Mouse (Mus musculus): Measurements from ENCODE around the gene Carnmt1. TPM values are rescaled to one million over a fixed set of nuclear protein-coding genes. Genes with fewer than 3 reads are reported as not detected.
"Not testable (repeated sequence)": the region's sequence is repeated elsewhere in the genome, so short reads cannot be mapped to it uniquely, and the experiment has no call there.

Gene Carnmt1
- polyA plus RNA-seq, 1 experiment from 2014 or later, result 24.2 TPM

DNA sequence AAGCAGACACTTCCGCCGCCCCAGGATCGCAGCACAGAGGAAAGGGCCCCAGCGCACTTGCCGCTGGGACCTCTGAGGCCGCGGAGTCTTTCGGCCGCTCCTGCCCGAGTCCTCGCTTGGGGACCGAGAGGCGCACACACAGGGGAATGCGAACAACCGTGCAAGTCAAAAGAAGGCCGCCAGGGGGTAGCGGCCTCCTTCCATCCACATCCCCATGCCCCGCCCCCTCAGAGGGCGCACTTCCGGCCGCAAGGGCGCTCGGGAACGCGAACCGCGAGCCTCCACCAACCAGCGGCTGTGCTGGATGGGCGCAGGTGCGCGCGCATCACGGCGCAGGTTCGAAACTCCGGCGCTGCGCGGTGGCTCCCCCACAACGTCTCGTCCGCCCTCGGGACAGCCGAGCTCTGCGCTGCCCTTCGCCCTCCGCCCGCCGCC, 42.3 kb downstream of the Carnmt1 start, which contains the start of gene D030056L22Rik:
TSS of gene D030056L22Rik (plus strand) at position 328 of the 435 bp plus-strand sequence.
- H3K27ac ChIP-seq (ENCODE audit: low read depth, low read length), result peak within 1 kb of the TSS; percentile 89
- peak within 1 kb of the TSS; percentile 74 for H3K4me2 ChIP-seq (ENCODE audit: low read depth)
- ATAC-seq (ENCODE audit: insufficient read depth, low FRiP score, low TSS enrichment), result peak; percentile 98
- H3K9ac ChIP-seq (ENCODE audit: low read length), result peak within 1 kb of the TSS; percentile 86
- under 1% methylated on average over 49 of the region's 49 CpGs for WGBS
- H3K4me3 ChIP-seq (ENCODE audit: low read depth, low read length), result peak within 1 kb of the TSS; percentile 88
- no peaks in the 10 kb centered on the region for H3K36me3 ChIP-seq (ENCODE audit: control insufficient read depth, insufficient read depth, low read length)
- no peaks in the 10 kb centered on the region for H3K9me3 ChIP-seq (ENCODE audit: control insufficient read depth, low read length)
- H3K4me1 ChIP-seq (ENCODE audit: control insufficient read depth, insufficient read depth, low read length), result peaks cover 12% of the 10 kb centered on the region; the same call in 1 of the 2 replicates
- DNase-seq (ENCODE audit: low spot score), result peak; percentile 99
- H3K27me3 ChIP-seq (ENCODE audit: control insufficient read depth, insufficient read depth, low read length), result no peaks in the 10 kb centered on the region

DNA sequence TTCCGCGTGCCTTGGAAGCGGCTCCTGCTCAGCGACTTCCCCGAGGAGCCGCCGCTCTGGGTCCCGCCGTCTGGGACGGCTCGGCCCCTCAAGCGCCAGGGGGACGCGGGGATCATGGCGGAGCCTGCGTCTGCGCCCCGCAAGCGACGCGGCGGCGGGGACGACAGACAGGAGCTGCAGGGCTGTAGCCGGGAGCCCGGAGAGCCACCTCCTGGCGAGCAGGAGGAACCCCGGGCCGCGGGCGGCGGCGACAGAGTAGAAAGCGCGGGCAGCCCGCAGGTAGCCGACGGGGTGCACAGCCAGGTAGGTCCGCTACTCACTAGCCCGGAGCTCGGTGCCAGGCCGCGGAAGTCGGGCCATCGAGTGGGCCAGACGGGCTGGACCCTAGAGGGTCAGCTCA, 42.8 kb downstream of the Carnmt1 start:
- H3K27ac ChIP-seq (ENCODE audit: low read depth, low read length), result peak overlapping the region; percentile 89; the same call in 1 of the 2 replicates
- H3K27me3 ChIP-seq (ENCODE audit: control insufficient read depth, insufficient read depth, low read length); H3K36me3 ChIP-seq (ENCODE audit: control insufficient read depth, insufficient read depth, low read length); H3K9me3 ChIP-seq (ENCODE audit: control insufficient read depth, low read length): not testable (repeated sequence)
- peak overlapping the region; percentile 86 for H3K9ac ChIP-seq (ENCODE audit: low read length)
- peak overlapping the region; percentile 74 for H3K4me2 ChIP-seq (ENCODE audit: low read depth)
- H3K4me3 ChIP-seq (ENCODE audit: low read depth, low read length), result peak overlapping the region; percentile 88
- WGBS, result 0% methylated on average over 34 of the region's 46 CpGs
- DNase-seq (ENCODE audit: low spot score) (peak; percentile 57), ATAC-seq (ENCODE audit: insufficient read depth, low FRiP score, low TSS enrichment) (peak; percentile 75)
- peaks cover 12% of the 10 kb centered on the region; the same call in 1 of the 2 replicates for H3K4me1 ChIP-seq (ENCODE audit: control insufficient read depth, insufficient read depth, low read length)

DNA sequence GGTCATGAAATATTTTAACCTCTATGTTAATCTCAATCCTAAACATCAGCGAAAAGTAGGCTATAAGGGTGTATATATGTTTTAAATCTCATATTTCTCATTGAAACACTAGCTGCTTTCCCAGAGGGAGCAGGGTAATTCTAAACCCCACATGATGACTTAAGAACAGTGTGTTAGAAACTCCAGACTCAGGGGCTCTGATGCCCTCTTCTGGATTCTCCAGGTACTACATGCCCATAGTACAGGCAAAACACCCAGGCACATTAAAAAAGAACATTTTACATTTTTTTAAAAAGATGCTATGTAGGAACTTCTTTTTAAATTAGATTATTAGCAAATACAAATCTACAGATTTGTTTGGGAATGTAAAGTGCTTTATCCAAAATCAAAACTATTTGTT, 45.8 kb downstream of the Carnmt1 start:
- peaks cover 12% of the 10 kb centered on the region; the same call in 1 of the 2 replicates for H3K4me1 ChIP-seq (ENCODE audit: control insufficient read depth, insufficient read depth, low read length)
- no peak overlapping the region for H3K4me3 ChIP-seq (ENCODE audit: low read depth, low read length)
- no peaks in the 10 kb centered on the region for H3K36me3 ChIP-seq (ENCODE audit: control insufficient read depth, insufficient read depth, low read length)
- H3K4me2 ChIP-seq (ENCODE audit: low read depth), result no peak overlapping the region
- no peak overlapping the region for H3K9ac ChIP-seq (ENCODE audit: low read length)
- no peaks in the 10 kb centered on the region for H3K27me3 ChIP-seq (ENCODE audit: control insufficient read depth, insufficient read depth, low read length)
- H3K27ac ChIP-seq (ENCODE audit: low read depth, low read length), result no peak overlapping the region
- 58% methylated on average over 1 of the region's 1 CpGs for WGBS
- DNase-seq (ENCODE audit: low spot score) (peak; percentile 56), ATAC-seq (ENCODE audit: insufficient read depth, low FRiP score, low TSS enrichment) (no peak)
- no peaks in the 10 kb centered on the region for H3K9me3 ChIP-seq (ENCODE audit: control insufficient read depth, low read length)

DNA sequence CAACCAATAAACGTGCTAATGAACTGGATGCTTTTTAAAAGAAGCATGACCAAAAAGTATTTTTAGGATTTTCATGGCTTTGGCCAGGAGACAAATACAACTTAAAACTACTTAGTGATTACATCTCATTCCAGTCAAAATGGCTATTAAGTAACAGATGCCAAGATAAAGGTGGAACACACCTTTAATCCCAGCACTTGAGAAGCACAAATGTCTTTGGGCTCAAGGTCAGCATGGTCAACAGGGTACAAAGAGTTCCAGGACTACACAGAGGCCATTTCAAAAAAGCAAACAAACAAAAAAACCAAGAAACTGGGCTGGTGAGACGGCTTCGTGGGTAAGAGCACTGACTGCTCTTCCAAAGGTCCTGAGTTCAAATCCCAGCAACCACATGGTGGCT, 49.8 kb downstream of the Carnmt1 start:
- Histone ChIP-seq H3K27me3 (ENCODE audit: control insufficient read depth, insufficient read depth, low read length) (no peaks in the 10 kb centered on the region), H3K4me3 (ENCODE audit: low read depth, low read length) (no peak overlapping the region), H3K27ac (ENCODE audit: low read depth, low read length) (no peak overlapping the region), H3K9me3 (ENCODE audit: control insufficient read depth, low read length) (no peaks in the 10 kb centered on the region), H3K36me3 (ENCODE audit: control insufficient read depth, insufficient read depth, low read length) (no peaks in the 10 kb centered on the region), H3K9ac (ENCODE audit: low read length) (no peak overlapping the region), H3K4me2 (ENCODE audit: low read depth) (no peak overlapping the region), H3K4me1 (ENCODE audit: control insufficient read depth, insufficient read depth, low read length) (no peaks in the 10 kb centered on the region)
- WGBS, result 88% methylated on average over 3 of the region's 3 CpGs
- DNase-seq (ENCODE audit: low spot score), result no peak
- ATAC-seq (ENCODE audit: insufficient read depth, low FRiP score, low TSS enrichment), result no peak

DNA sequence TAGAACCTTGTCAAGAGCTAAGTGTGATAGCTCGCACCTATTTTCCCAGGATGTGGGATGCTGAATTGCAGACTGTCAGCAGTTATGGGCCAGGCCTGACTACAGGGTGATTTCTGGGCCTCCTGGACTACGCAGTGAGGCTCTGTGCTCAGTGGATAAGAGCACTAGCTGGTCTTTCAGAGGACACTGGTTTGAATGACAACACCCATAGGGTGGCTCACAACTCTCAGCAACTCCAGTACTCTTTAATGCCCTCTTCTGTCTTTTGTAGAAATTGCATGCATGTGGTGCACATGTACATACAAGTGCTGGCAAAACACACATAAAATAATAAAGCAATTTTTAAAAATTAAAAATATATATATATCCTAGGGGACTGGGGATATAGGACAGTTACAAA, 54.6 kb downstream of the Carnmt1 start:
- Histone ChIP-seq H3K4me1 (ENCODE audit: control insufficient read depth, insufficient read depth, low read length) (no peaks in the 10 kb centered on the region), H3K4me3 (ENCODE audit: low read depth, low read length) (no peak overlapping the region), H3K27me3 (ENCODE audit: control insufficient read depth, insufficient read depth, low read length) (no peaks in the 10 kb centered on the region), H3K9ac (ENCODE audit: low read length) (no peak overlapping the region), H3K36me3 (ENCODE audit: control insufficient read depth, insufficient read depth, low read length) (no peaks in the 10 kb centered on the region), H3K4me2 (ENCODE audit: low read depth) (no peak overlapping the region), H3K9me3 (ENCODE audit: control insufficient read depth, low read length) (no peaks in the 10 kb centered on the region), H3K27ac (ENCODE audit: low read depth, low read length) (no peak overlapping the region)
- 83% methylated on average over 2 of the region's 2 CpGs for WGBS
- no peak for DNase-seq (ENCODE audit: low spot score)
- ATAC-seq (ENCODE audit: insufficient read depth, low FRiP score, low TSS enrichment), result no peak

DNA sequence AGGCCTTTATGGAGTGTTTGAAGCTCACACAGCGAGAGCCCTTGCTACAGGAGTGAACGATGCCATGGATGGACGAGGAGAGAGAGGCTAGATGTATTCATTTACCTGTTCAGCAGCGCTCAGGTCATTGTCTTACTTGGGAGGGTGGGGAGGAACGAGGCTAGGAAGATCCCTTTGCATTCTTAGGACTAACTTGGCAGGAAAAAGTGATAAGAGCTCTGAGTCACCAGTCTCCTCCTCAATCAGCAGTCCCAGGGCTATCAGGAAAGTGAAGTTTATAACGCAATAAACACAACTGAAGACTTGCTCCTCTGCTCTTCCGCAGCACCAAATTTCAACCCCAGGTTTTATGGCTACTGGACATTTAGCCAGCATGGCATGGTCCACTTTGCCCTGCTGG, 59.7 kb downstream of the Carnmt1 start:
- no peaks in the 10 kb centered on the region for H3K9me3 ChIP-seq (ENCODE audit: control insufficient read depth, low read length)
- no peak overlapping the region for H3K9ac ChIP-seq (ENCODE audit: low read length)
- H3K27me3 ChIP-seq (ENCODE audit: control insufficient read depth, insufficient read depth, low read length), result no peaks in the 10 kb centered on the region
- no peaks in the 10 kb centered on the region for H3K4me1 ChIP-seq (ENCODE audit: control insufficient read depth, insufficient read depth, low read length)
- H3K4me3 ChIP-seq (ENCODE audit: low read depth, low read length), result no peak overlapping the region
- DNase-seq (ENCODE audit: low spot score) (no peak), ATAC-seq (ENCODE audit: insufficient read depth, low FRiP score, low TSS enrichment) (no peak)
- H3K4me2 ChIP-seq (ENCODE audit: low read depth), result no peak overlapping the region
- H3K27ac ChIP-seq (ENCODE audit: low read depth, low read length), result no peak overlapping the region
- no peaks in the 10 kb centered on the region for H3K36me3 ChIP-seq (ENCODE audit: control insufficient read depth, insufficient read depth, low read length)
- WGBS, result 80% methylated on average over 7 of the region's 7 CpGs

DNA sequence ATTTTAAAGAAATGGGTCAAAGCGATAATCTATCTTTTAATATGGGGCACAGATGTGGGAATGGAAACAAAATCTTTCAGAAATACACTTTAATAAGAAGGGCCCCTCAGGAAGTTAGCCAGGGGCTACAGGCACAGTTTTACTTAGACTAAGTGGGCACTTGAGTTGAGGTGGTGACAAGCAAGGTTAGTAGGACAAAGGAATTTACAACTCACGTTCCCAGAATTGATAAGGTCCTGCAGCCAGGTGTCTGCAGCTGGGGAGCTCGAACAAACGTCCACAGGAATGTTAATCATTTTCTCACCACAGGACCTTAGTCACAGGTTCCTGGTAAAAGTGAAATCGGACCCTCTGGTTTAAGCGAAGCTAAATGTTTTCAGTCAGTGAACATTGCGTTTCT, 60.5 kb downstream of the Carnmt1 start:
- no peak for DNase-seq (ENCODE audit: low spot score)
- 51% methylated on average over 7 of the region's 7 CpGs for WGBS

DNA sequence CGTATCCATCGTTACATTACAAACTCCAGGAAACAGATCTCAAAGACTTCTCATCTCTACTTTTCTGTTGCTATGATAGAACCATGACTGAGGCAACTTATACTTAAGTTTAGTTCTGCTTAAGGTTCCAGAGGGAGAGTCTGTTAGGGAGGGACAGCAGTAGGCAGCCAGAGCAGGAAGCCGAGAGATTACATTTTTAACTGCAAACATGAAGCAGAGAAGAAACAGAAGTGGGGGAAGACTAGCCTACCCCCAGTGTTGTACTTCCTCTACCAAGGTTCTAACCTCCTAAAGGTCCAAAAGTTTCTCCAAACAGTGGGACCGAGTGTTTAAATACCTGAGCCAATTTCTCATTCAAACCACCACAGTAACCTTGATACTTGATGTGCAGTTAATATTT, 65.3 kb downstream of the Carnmt1 start:
- Histone ChIP-seq H3K27ac (ENCODE audit: low read depth, low read length) (no peak overlapping the region), H3K4me3 (ENCODE audit: low read depth, low read length) (no peak overlapping the region), H3K27me3 (ENCODE audit: control insufficient read depth, insufficient read depth, low read length) (no peaks in the 10 kb centered on the region), H3K4me2 (ENCODE audit: low read depth) (no peak overlapping the region), H3K9me3 (ENCODE audit: control insufficient read depth, low read length) (no peaks in the 10 kb centered on the region), H3K9ac (ENCODE audit: low read length) (no peak overlapping the region), H3K36me3 (ENCODE audit: control insufficient read depth, insufficient read depth, low read length) (no peaks in the 10 kb centered on the region), H3K4me1 (ENCODE audit: control insufficient read depth, insufficient read depth, low read length) (no peaks in the 10 kb centered on the region)
- DNase-seq (ENCODE audit: low spot score) (no peak), ATAC-seq (ENCODE audit: insufficient read depth, low FRiP score, low TSS enrichment) (no peak)
- 92% methylated on average over 4 of the region's 4 CpGs for WGBS

More for the DNA sequence above, 60.5 kb downstream of the Carnmt1 start:
- no peak overlapping the region for H3K27ac ChIP-seq (ENCODE audit: low read depth, low read length)
- H3K9me3 ChIP-seq (ENCODE audit: control insufficient read depth, low read length), result no peaks in the 10 kb centered on the region
- no peaks in the 10 kb centered on the region for H3K27me3 ChIP-seq (ENCODE audit: control insufficient read depth, insufficient read depth, low read length)
- no peaks in the 10 kb centered on the region for H3K4me1 ChIP-seq (ENCODE audit: control insufficient read depth, insufficient read depth, low read length)
- ATAC-seq (ENCODE audit: insufficient read depth, low FRiP score, low TSS enrichment), result no peak
- no peak overlapping the region for H3K9ac ChIP-seq (ENCODE audit: low read length)
- H3K4me3 ChIP-seq (ENCODE audit: low read depth, low read length), result no peak overlapping the region
- no peak overlapping the region for H3K4me2 ChIP-seq (ENCODE audit: low read depth)
- no peaks in the 10 kb centered on the region for H3K36me3 ChIP-seq (ENCODE audit: control insufficient read depth, insufficient read depth, low read length)

DNA sequence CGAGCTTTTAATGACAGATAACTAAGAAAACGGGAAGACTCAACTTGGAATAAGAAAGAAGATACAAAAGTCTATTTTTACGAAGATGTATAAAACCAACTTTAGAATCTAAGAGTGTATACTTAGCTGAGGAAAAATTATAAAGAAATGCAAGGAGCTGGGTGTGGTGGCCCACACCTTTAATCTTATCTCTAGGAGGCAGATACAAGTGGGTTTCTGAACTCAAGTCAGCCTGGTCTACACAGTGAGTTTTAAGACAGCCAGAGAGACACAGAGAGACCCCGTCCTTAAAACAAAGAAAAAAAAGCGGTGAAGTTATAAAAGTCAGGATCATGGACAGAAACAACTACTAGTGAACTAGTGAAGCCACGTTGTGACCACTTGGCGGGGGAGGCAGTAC, 68.6 kb downstream of the Carnmt1 start:
- no peak overlapping the region for H3K4me2 ChIP-seq (ENCODE audit: low read depth)
- no peaks in the 10 kb centered on the region for H3K4me1 ChIP-seq (ENCODE audit: control insufficient read depth, insufficient read depth, low read length)
- H3K4me3 ChIP-seq (ENCODE audit: low read depth, low read length), result no peak overlapping the region
- no peak overlapping the region for H3K27ac ChIP-seq (ENCODE audit: low read depth, low read length)
- 88% methylated on average over 7 of the region's 7 CpGs for WGBS
- H3K9me3 ChIP-seq (ENCODE audit: control insufficient read depth, low read length), result no peaks in the 10 kb centered on the region
- H3K27me3 ChIP-seq (ENCODE audit: control insufficient read depth, insufficient read depth, low read length), result no peaks in the 10 kb centered on the region
- H3K36me3 ChIP-seq (ENCODE audit: control insufficient read depth, insufficient read depth, low read length), result no peaks in the 10 kb centered on the region
- DNase-seq (ENCODE audit: low spot score) (no peak), ATAC-seq (ENCODE audit: insufficient read depth, low FRiP score, low TSS enrichment) (no peak)
- no peak overlapping the region for H3K9ac ChIP-seq (ENCODE audit: low read length)

Data from neural tube, embryonic 11.5 days (tissue).